Mouse (Mus musculus): ENCODE measurements around the gene Ptges2.

DNA sequence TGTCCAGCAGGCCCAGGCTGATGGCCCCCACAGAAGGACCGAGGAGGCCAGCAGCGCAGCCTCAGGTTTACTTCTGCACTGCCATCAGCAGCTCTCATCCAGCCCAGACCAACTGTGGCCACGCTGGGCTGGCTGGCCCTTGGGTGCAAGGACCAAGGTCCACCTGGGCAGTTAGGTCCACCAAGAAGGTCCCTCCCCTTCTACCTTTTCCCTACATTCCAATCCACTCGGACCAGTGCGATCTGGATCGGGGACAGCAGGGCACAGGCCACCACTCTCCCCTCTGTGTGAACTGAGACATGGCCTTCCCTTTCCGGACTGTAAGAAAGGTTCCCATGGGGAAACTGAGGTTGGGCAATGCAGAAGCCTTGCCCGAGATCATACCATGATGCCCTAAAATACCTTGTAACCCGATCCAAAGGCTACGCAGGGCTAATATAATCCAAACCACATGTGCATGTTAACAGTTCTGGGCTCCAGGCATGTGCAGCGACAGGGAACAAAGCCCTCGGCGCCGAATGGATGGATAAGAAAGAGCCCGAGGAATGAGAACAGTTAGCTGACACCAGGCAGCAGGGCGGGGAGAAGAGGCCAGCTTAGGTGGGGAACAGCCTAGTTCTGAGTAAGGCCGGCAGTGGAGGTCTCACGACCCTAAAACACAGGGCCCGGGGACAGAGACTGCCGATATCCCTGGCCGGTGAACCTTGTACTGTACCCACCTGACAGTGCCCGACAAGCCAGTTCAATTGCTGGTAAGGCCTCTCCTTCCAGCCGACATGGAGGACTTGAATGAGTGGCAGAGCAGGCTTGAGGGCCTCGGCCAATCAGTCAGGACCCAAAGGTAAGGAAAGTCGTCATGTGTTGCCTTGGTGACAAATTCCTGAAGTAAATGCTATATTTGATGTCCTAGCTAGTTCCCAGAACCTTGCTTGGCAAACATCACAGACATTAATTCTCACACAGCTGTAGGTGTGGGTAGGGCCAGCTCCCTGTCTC lies 13.0 kb downstream of the Ptges2 start:
- TF ChIP-seq CTCF (IDR thresholded peaks at IDR 0.05; ENCODE audit: control insufficient read depth, insufficient read depth, insufficient read length), result no peak
- no peak for TF ChIP-seq MAX (IDR thresholded peaks at IDR 0.05)
- TF ChIP-seq USF1 (IDR thresholded peaks at IDR 0.05; ENCODE audit: low read depth), result no peak
- no peak for TF ChIP-seq MYOG (IDR thresholded peaks at IDR 0.05; ENCODE audit: control insufficient read depth, extremely low read depth, insufficient read length)
- TF ChIP-seq CEBPB (IDR thresholded peaks at IDR 0.05; ENCODE audit: low read depth), result no peak
- TF ChIP-seq FOSL1 (IDR thresholded peaks at IDR 0.05; ENCODE audit: insufficient read depth, low read length, poor library complexity, severe bottlenecking), result no peak
- no peak for TF ChIP-seq MYOD1 (IDR thresholded peaks at IDR 0.05; ENCODE audit: control insufficient read depth, insufficient read length, low read depth)
